Mouse (Mus musculus): ENCODE data around the gene Gm2974.
"Not testable (repeated sequence)": the region's sequence is repeated elsewhere in the genome, so short reads cannot be mapped to it uniquely, and the experiment has no call there.

The Gm2974 gene

GRCm38 (mm10) chr14:4182491-4183210, at the start of gene Gm2974:
Gm2974 (plus strand) TSS chr14:4182576.
- DNase-seq, result peak; percentile 13

- not testable (repeated sequence) for DNase-seq
These were observed 40.7 kb upstream of the Gm2974 start for GRCm38 (mm10) chr14:4141646-4142045.

- not testable (repeated sequence) for DNase-seq
These were observed 17.6 kb upstream of the Gm2974 start, which contains the start of gene Gm3127 for GRCm38 (mm10) chr14:4164730-4165129. Gm3127 (plus strand) TSS chr14:4165030.

- DNase-seq, result peak; percentile 2
These were observed 346 bp upstream of the Gm2974 start for GRCm38 (mm10) chr14:4182030-4182429.

GRCm38 (mm10) chr14:4183375-4183774, 999 bp downstream of the Gm2974 start:
- not testable (repeated sequence) for DNase-seq

GRCm38 (mm10) chr14:4249331-4249730, 67.0 kb downstream of the Gm2974 start, which contains the start of gene Gm3138:
Gm3138 (plus strand) TSS chr14:4249631.
- not testable (repeated sequence) for DNase-seq
